7 mouse cellular contexts compared by ENCODE assay signal in genomic region chr6:127329191-127330014, GRCm38 (mm10).
DNase-seq lines count a peak whose midpoint lies in the region; ATAC-seq lines count a peak whose summit lies in the region.

No protein-coding gene starts in this region.

- no peaks in the 10 kb centered on the region for H3K27me3 ChIP-seq in lung, embryonic 15.5 days
- no peaks in the 10 kb centered on the region for H3K27me3 ChIP-seq in embryonic facial prominence, embryonic 15.5 days
- no peaks in the 10 kb centered on the region for H3K27me3 ChIP-seq in intestine, embryonic 16.5 days (replicated peaks; ENCODE audit: control insufficient read depth, insufficient read depth, low read length)
- H3K27me3 ChIP-seq in neural tube, embryonic 11.5 days (ENCODE audit: control insufficient read depth, insufficient read depth, low read length) = no peaks in the 10 kb centered on the region

- no peaks in the 10 kb centered on the region for H3K36me3 ChIP-seq in lung, embryonic 15.5 days
- no peaks in the 10 kb centered on the region for H3K36me3 ChIP-seq in embryonic facial prominence, embryonic 15.5 days
- H3K36me3 ChIP-seq in intestine, embryonic 16.5 days (ENCODE audit: control insufficient read depth, insufficient read depth, low read length) = no peaks in the 10 kb centered on the region
- no peaks in the 10 kb centered on the region for H3K36me3 ChIP-seq in neural tube, embryonic 11.5 days (ENCODE audit: control insufficient read depth, insufficient read depth, low read length)

- peak overlapping the region; percentile 98 for H3K27ac ChIP-seq in lung, embryonic 15.5 days
- peak overlapping the region; percentile 92 for H3K27ac ChIP-seq in embryonic facial prominence, embryonic 15.5 days (replicated peaks)
- peak overlapping the region; percentile 88 for H3K27ac ChIP-seq in intestine, embryonic 16.5 days (ENCODE audit: low read length)
- H3K27ac ChIP-seq in neural tube, embryonic 11.5 days (ENCODE audit: low read depth, low read length) = peak overlapping the region; percentile 75

- peaks cover 58% of the 10 kb centered on the region for H3K4me1 ChIP-seq in lung, embryonic 15.5 days
- peaks cover 37% of the 10 kb centered on the region for H3K4me1 ChIP-seq in embryonic facial prominence, embryonic 15.5 days
- peaks cover 48% of the 10 kb centered on the region for H3K4me1 ChIP-seq in intestine, embryonic 16.5 days (ENCODE audit: control insufficient read depth, insufficient read depth, low read length)
- peaks cover 16% of the 10 kb centered on the region for H3K4me1 ChIP-seq in neural tube, embryonic 11.5 days (ENCODE audit: control insufficient read depth, insufficient read depth, low read length)

- H3K4me2 ChIP-seq in lung, embryonic 15.5 days = peak overlapping the region; percentile 69
- H3K4me2 ChIP-seq in embryonic facial prominence, embryonic 15.5 days (replicated peaks) = peak overlapping the region; percentile 63
- peak overlapping the region; percentile 87 for H3K4me2 ChIP-seq in intestine, embryonic 16.5 days (ENCODE audit: low read depth, low read length)
- H3K4me2 ChIP-seq in neural tube, embryonic 11.5 days (ENCODE audit: low read depth) = peak overlapping the region; percentile 62

- peak; percentile 16 for ATAC-seq in lung, embryonic 15.5 days (ENCODE audit: borderline replicate concordance, extremely low read depth, low FRiP score, low TSS enrichment)
- no peak for ATAC-seq in embryonic facial prominence, embryonic 15.5 days (ENCODE audit: insufficient number of reproducible peaks, low FRiP score, low TSS enrichment, low read depth)
- ATAC-seq in intestine, embryonic 16.5 days = no peak
- ATAC-seq in neural tube, embryonic 11.5 days (ENCODE audit: insufficient read depth, low FRiP score, low TSS enrichment) = 0 out of 2 replicates have a peak, but pooled peaks have one; percentile 16

- H3K9ac ChIP-seq in lung, embryonic 15.5 days = no peak overlapping the region
- peak overlapping the region; percentile 18; the same call in 1 of the 2 replicates for H3K9ac ChIP-seq in embryonic facial prominence, embryonic 15.5 days
- H3K9ac ChIP-seq in intestine, embryonic 16.5 days (ENCODE audit: low read depth, low read length) = peak overlapping the region; percentile 65
- peak overlapping the region; percentile 27 for H3K9ac ChIP-seq in neural tube, embryonic 11.5 days (ENCODE audit: low read length)

- peak overlapping the region; percentile 39 for H3K4me3 ChIP-seq in lung, embryonic 15.5 days
- H3K4me3 ChIP-seq in embryonic facial prominence, embryonic 15.5 days (replicated peaks) = peak overlapping the region; percentile 45
- peak overlapping the region; percentile 54 for H3K4me3 ChIP-seq in intestine, embryonic 16.5 days (ENCODE audit: low read length)
- H3K4me3 ChIP-seq in neural tube, embryonic 11.5 days (ENCODE audit: low read depth, low read length) = no peak overlapping the region

- 44% methylated on average over 20 of the region's 20 CpGs for WGBS in lung, embryonic 15.5 days
- WGBS in embryonic facial prominence, embryonic 15.5 days = 37% methylated on average over 20 of the region's 20 CpGs
- WGBS in intestine, embryonic 16.5 days = 50% methylated on average over 20 of the region's 20 CpGs
- 32% methylated on average over 20 of the region's 20 CpGs for WGBS in neural tube, embryonic 11.5 days

- no peaks in the 10 kb centered on the region for H3K9me3 ChIP-seq in lung, embryonic 15.5 days
- H3K9me3 ChIP-seq in embryonic facial prominence, embryonic 15.5 days (replicated peaks) = no peaks in the 10 kb centered on the region
- no peaks in the 10 kb centered on the region for H3K9me3 ChIP-seq in intestine, embryonic 16.5 days (ENCODE audit: control insufficient read depth, low read length)
- H3K9me3 ChIP-seq in neural tube, embryonic 11.5 days (ENCODE audit: control insufficient read depth, low read length) = no peaks in the 10 kb centered on the region

- DNase-seq in lung, postnatal 25 days (ENCODE audit: low spot score) = no peak
- peak; percentile 29 for DNase-seq in neural tube, embryonic 11.5 days (ENCODE audit: low spot score)
- DNase-seq in retina, embryonic 14.5 days (ENCODE audit: low spot score) = no peak
- no peak for DNase-seq in right cerebral cortex, postnatal 36 days (ENCODE audit: low spot score in 2 of 2)

Comparison
In these comparisons a context has a peak if more than half of its experiments do, and no peak if none do; other contexts are left out.
1. ATAC-seq: peak in lung, embryonic 15.5 days (single experiment) and neural tube, embryonic 11.5 days (single experiment); none in embryonic facial prominence, embryonic 15.5 days (single experiment) and intestine, embryonic 16.5 days (single experiment).
2. Peak in every context shown above with its lines, with median percentiles within 50 percentile points of each other: H3K27ac ChIP-seq and H3K4me2 ChIP-seq.